Mouse (Mus musculus) heart, postnatal 0 days (tissue): ENCODE results near the gene Iqcd.

Source experiments
- CTCF ChIP-seq: IDR thresholded peaks from 2 replicates; pipeline ENCODE4 v1.5.1; 2016; ENCODE audit warnings: antibody characterized with exemption, control low read depth, low read depth
- EP300 ChIP-seq: IDR thresholded peaks from 2 replicates; pipeline ENCODE4 v1.6.1; 2016; ENCODE audit warnings: antibody characterized with exemption, low read depth

DNA sequence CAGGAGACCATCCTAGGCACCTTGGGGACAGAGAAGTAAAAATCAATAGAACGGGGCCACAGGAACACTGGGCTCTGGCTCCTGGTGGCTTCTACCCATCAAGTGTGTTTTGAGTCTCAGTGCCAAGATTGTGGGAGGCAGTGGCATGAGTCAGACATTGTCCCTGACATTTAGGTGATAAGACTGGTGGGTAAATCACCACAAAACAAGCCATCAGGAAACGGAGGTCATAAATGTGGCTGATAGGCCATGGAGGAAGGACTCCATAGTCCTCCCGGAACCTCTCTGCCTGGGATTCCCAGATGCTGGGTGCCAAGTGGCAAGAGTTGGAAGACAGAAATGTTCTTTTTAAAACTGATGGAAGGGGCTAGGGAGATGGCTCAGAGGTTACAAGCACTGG lies 55.4 kb downstream of the Iqcd start:
- TF ChIP-seq CTCF (no peak), EP300 (no peak)
